Mouse (Mus musculus) kidney, postnatal 0 days (tissue): Measurements from ENCODE around the gene Slc39a9. TPM values are rescaled to one million over a fixed set of nuclear protein-coding genes. Genes with fewer than 3 reads are reported as not detected.

Experiments
- ATAC-seq: fragments of 200-750 bp; cut with Nextera tagmentation; replicated peaks from 2 replicates; pipeline ENCODE4 v1.8.0; 2017; ENCODE audit warnings: low read depth, moderate number of reproducible peaks, moderate TSS enrichment, moderate library complexity; ENCODE audit not compliant: low FRiP score
- DNase-seq: peaks from one replicate; pipeline ENCODE4 v3.0.0-alpha.2; 2016; ENCODE audit warnings: low spot score
- H3K27ac ChIP-seq: fragments of 300-500 bp; sonication (generic); 2 replicates; pipeline ENCODE4 v1.5.1; 2014; ENCODE audit warnings: mild to moderate bottlenecking
- H3K27me3 ChIP-seq: fragments of 300-500 bp; sonication (generic); 2 replicates; pipeline ENCODE4 v1.6.1; 2014; ENCODE audit warnings: low read length, mixed read lengths; ENCODE audit not compliant: insufficient read depth
- H3K36me3 ChIP-seq: fragments of 300-500 bp; sonication (generic); 2 replicates; pipeline ENCODE4 v1.6.1; 2014; ENCODE audit warnings: low read length, mixed read lengths; ENCODE audit not compliant: insufficient read depth
- H3K4me1 ChIP-seq: fragments of 300-500 bp; sonication (generic); replicated peaks from 2 replicates; pipeline ENCODE4 v1.6.1; 2014; ENCODE audit warnings: antibody characterized with exemption, low read length, mixed read lengths; ENCODE audit not compliant: insufficient read depth
- H3K4me2 ChIP-seq: fragments of 300-500 bp; sonication (generic); 2 replicates; pipeline ENCODE4 v1.6.1; 2014; ENCODE audit warnings: mild to moderate bottlenecking, low read length, moderate library complexity, mixed read lengths
- H3K4me3 ChIP-seq: fragments of 300-500 bp; sonication (generic); replicated peaks from 2 replicates; pipeline ENCODE4 v1.5.1; 2014; ENCODE audit warnings: low read depth, low read length
- H3K9ac ChIP-seq: fragments of 300-500 bp; sonication (generic); 2 replicates; pipeline ENCODE4 v1.6.1; 2014; ENCODE audit warnings: low read depth, low read length
- H3K9me3 ChIP-seq: fragments of 300-500 bp; sonication (generic); replicated peaks from 2 replicates; pipeline ENCODE4 v1.6.1; 2016; ENCODE audit warnings: low read length, inconsistent platforms, mixed read lengths
- CTCF ChIP-seq: IDR thresholded peaks from 2 replicates; pipeline ENCODE4 v1.5.1; 2016; ENCODE audit warnings: antibody characterized with exemption, low read depth, mild to moderate bottlenecking, moderate library complexity
- WGBS: fragments of 180-500 bp; shearing (Covaris S2); extraction: QIAGEN DNeasy Blood & Tissue Kit; methylation state at CpG from one replicate; pipeline ENCODE4 v1.1.7; 2014; 5-methylcytosine and 5-hydroxymethylcytosine counted together
- polyA plus RNA-seq: library from polyadenylated mRNA; unstranded; fragments of >200 nt; fragmentation: Nextera tagmentation; extraction: Ambion mirVana; gene quantifications from 2 replicates; pipeline ENCODE4 v1.2.1, GENCODE M21; 2015

Slc39a9 gene
- 21.1 and 21.2 TPM in 2 replicates for polyA plus RNA-seq

- ATAC-seq (peak; percentile 95), DNase-seq (peak; percentile 98)
- 0 out of 2 replicates have a peak, but pooled peaks have one; percentile 16 for TF ChIP-seq CTCF
- Histone ChIP-seq H3K4me2 (peak within 1 kb of the TSS; percentile 81), H3K4me3 (peak within 1 kb of the TSS; percentile 87), H3K27ac (peak within 1 kb of the TSS; percentile 90), H3K9me3 (no peaks in the 10 kb centered on the region), H3K4me1 (peaks cover 17% of the 10 kb centered on the region), H3K9ac (peak within 1 kb of the TSS; percentile 95), H3K27me3 (no peaks in the 10 kb centered on the region), H3K36me3 (peaks cover 17% of the 10 kb centered on the region)
- WGBS, result under 1% methylated on average over 50 of the region's 50 CpGs
Observed at GRCm38 (mm10) chr12:80643693-80644505, at the start of gene Slc39a9, which contains the start of gene Erh. TSS of gene Slc39a9 (plus strand) at chr12:80643883. TSS of gene Erh (minus strand) at chr12:80644341.

DNA sequence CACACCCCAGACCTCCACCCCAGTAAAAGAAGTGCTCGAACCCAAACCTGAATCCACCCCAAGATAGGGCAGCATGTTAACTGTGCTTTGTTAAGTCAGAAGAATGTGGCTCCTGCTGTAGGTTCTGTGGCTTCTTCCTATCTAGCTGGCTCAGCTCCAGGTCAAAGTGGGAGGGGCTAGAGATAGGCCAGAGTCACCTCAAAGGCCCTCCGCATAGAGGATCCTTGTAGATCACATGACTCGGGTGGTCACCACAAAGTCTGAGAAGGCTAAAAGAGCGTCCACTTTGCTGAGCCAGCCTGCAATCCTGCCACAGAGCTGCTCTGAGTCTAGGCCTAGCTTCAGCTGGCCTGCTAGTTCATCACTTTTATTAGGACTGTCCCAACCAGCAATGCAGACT lies 49.5 kb upstream of the Slc39a9 start:
- no peak overlapping the region for H3K4me3 ChIP-seq
- 83% methylated on average over 4 of the region's 4 CpGs for WGBS
- no peak for ATAC-seq
- DNase-seq, result no peak
- H3K27ac ChIP-seq, result no peak overlapping the region
- no peaks in the 10 kb centered on the region for H3K27me3 ChIP-seq
- H3K36me3 ChIP-seq, result no peaks in the 10 kb centered on the region
- no peak for TF ChIP-seq CTCF
- no peak overlapping the region for H3K9ac ChIP-seq
- no peak overlapping the region for H3K4me2 ChIP-seq
- peaks cover 6% of the 10 kb centered on the region; the same call in 1 of the 2 replicates for H3K4me1 ChIP-seq
- no peaks in the 10 kb centered on the region for H3K9me3 ChIP-seq

DNA sequence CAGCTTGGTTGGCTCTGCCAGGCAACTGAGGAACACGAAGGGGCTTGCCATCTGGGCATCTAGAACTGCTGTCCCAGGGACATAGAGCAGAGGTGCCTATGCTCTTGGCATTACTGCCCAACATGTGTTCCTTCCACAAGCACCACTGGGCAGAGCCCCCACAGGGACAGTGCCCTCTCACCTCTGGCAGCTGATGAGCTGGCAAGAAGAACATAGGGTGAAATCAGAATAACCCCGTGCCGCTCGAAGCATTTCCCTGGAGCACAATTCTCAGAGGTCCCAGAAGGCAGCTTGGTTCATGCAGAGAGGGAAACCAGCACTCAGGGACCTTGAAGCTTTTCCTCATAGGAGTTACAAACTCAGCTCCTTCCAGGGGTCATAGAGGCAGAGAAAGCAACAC lies 48.9 kb upstream of the Slc39a9 start:
- no peak overlapping the region for H3K4me2 ChIP-seq
- WGBS, result 82% methylated on average over 4 of the region's 4 CpGs
- peaks cover 6% of the 10 kb centered on the region; the same call in 1 of the 2 replicates for H3K4me1 ChIP-seq
- H3K4me3 ChIP-seq, result no peak overlapping the region
- no peak overlapping the region for H3K9ac ChIP-seq
- DNase-seq (no peak), ATAC-seq (no peak)
- H3K27ac ChIP-seq, result no peak overlapping the region
- H3K27me3 ChIP-seq, result no peaks in the 10 kb centered on the region
- no peaks in the 10 kb centered on the region for H3K9me3 ChIP-seq
- no peak for TF ChIP-seq CTCF
- no peaks in the 10 kb centered on the region for H3K36me3 ChIP-seq

- 89% methylated on average over 4 of the region's 4 CpGs for WGBS
- no peak for TF ChIP-seq CTCF
- H3K27me3 ChIP-seq, result no peaks in the 10 kb centered on the region
- peaks cover 6% of the 10 kb centered on the region; the same call in 1 of the 2 replicates for H3K4me1 ChIP-seq
- H3K9ac ChIP-seq, result no peak overlapping the region
- H3K36me3 ChIP-seq, result no peaks in the 10 kb centered on the region
- no peak overlapping the region for H3K4me3 ChIP-seq
- no peak overlapping the region for H3K27ac ChIP-seq
- no peak overlapping the region for H3K4me2 ChIP-seq
- no peaks in the 10 kb centered on the region for H3K9me3 ChIP-seq
- ATAC-seq, result no peak
- DNase-seq, result no peak
Observed at GRCm38 (mm10) chr12:80595566-80595965, 48.1 kb upstream of the Slc39a9 start.

DNA sequence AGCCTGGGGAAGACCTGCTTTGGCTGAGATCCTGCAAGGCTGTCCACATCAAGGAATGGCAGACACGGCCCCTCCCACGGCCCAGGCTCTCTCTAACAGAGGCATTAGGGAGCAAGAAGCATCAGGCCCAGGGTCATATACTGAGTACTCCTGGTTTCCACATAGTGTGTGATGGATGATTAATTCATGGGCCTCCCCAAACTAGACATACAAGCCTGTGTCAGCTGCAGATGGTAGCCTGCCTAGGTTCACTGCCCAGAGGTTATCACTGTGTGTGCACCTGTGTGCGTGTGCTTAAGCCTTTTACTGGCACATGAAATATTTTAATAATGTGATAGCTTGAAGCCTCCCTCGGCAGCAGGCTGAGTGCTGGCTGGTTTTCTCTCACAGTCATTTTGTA lies 47.7 kb upstream of the Slc39a9 start:
- 51% methylated on average over 4 of the region's 4 CpGs for WGBS
- DNase-seq (no peak), ATAC-seq (no peak)
- H3K4me2 ChIP-seq, result no peak overlapping the region
- TF ChIP-seq CTCF, result no peak
- no peak overlapping the region for H3K9ac ChIP-seq
- H3K9me3 ChIP-seq, result no peaks in the 10 kb centered on the region
- H3K4me3 ChIP-seq, result no peak overlapping the region
- H3K27ac ChIP-seq, result no peak overlapping the region
- peaks cover 6% of the 10 kb centered on the region; the same call in 1 of the 2 replicates for H3K4me1 ChIP-seq
- no peaks in the 10 kb centered on the region for H3K27me3 ChIP-seq
- no peaks in the 10 kb centered on the region for H3K36me3 ChIP-seq

- Histone ChIP-seq H3K4me1 (peaks cover 9% of the 10 kb centered on the region; the same call in 1 of the 2 replicates), H3K9ac (no peak overlapping the region), H3K9me3 (no peaks in the 10 kb centered on the region), H3K4me3 (no peak overlapping the region), H3K36me3 (no peaks in the 10 kb centered on the region), H3K4me2 (no peak overlapping the region), H3K27ac (peak overlapping the region; percentile 42; the same call in 1 of the 2 replicates), H3K27me3 (no peaks in the 10 kb centered on the region)
- 33% methylated on average over 7 of the region's 7 CpGs for WGBS
- ATAC-seq, result no peak
- no peak for DNase-seq
- no peak for TF ChIP-seq CTCF
Observed at GRCm38 (mm10) chr12:80598236-80598635, 45.4 kb upstream of the Slc39a9 start.
